Mouse (Mus musculus) stomach, embryonic 15.5 days (tissue): Measurements from ENCODE around the gene Sgo1. TPM values are rescaled to one million over a fixed set of nuclear protein-coding genes. Genes with fewer than 3 reads are reported as not detected.

Source experiments
- ATAC-seq: fragments of 200-750 bp; cut with Nextera tagmentation; 2 replicates; pipeline ENCODE4 v1.8.0; 2017; ENCODE audit warnings: low read depth, moderate number of reproducible peaks, moderate TSS enrichment; ENCODE audit not compliant: insufficient read depth, low FRiP score
- H3K27ac ChIP-seq: fragments of 300-500 bp; sonication (generic); 2 replicates; pipeline ENCODE4 v1.5.1; 2015; ENCODE audit warnings: mild to moderate bottlenecking, inconsistent platforms
- H3K27me3 ChIP-seq: fragments of 300-500 bp; sonication (generic); replicated peaks from 2 replicates; pipeline ENCODE4 v1.6.1; 2015; ENCODE audit warnings: inconsistent platforms
- H3K36me3 ChIP-seq: fragments of 300-500 bp; sonication (generic); 2 replicates; pipeline ENCODE4 v1.6.1; 2015; ENCODE audit warnings: inconsistent platforms
- H3K4me1 ChIP-seq: fragments of 300-500 bp; sonication (generic); 2 replicates; pipeline ENCODE4 v1.6.1; 2015; ENCODE audit warnings: inconsistent platforms
- H3K4me2 ChIP-seq: fragments of 300-500 bp; sonication (generic); 2 replicates; pipeline ENCODE4 v1.6.1; 2015; ENCODE audit warnings: mild to moderate bottlenecking, inconsistent platforms
- H3K4me3 ChIP-seq: fragments of 300-500 bp; sonication (generic); replicated peaks from 2 replicates; pipeline ENCODE4 v1.5.1; 2015; ENCODE audit warnings: inconsistent platforms
- H3K9ac ChIP-seq: fragments of 300-500 bp; sonication (generic); 2 replicates; pipeline ENCODE4 v1.6.1; 2015; ENCODE audit warnings: inconsistent platforms
- H3K9me3 ChIP-seq: fragments of 300-500 bp; sonication (generic); 2 replicates; pipeline ENCODE4 v1.6.1; 2016; ENCODE audit warnings: inconsistent platforms
- WGBS: fragments of 180-500 bp; shearing (Covaris S2); methylation state at CpG from one replicate; pipeline ENCODE4 v1.1.7; 2015; 5-methylcytosine and 5-hydroxymethylcytosine counted together
- polyA plus RNA-seq: library from polyadenylated mRNA; unstranded; fragments of >200 nt; fragmentation: Nextera tagmentation; extraction: Ambion mirVana; gene quantifications from 2 replicates; pipeline ENCODE4 v1.2.1, GENCODE M21; 2015

Sgo1 gene
- polyA plus RNA-seq, 1 experiment from 2014 or later = 32.4 TPM

GRCm38 (mm10) chr17:53631344-53631743, 57.8 kb downstream of the Sgo1 start:
- no peak overlapping the region for H3K27ac ChIP-seq
- H3K36me3 ChIP-seq = no peaks in the 10 kb centered on the region
- H3K27me3 ChIP-seq = no peaks in the 10 kb centered on the region
- H3K9me3 ChIP-seq = no peaks in the 10 kb centered on the region
- no peak for ATAC-seq
- H3K4me1 ChIP-seq = no peaks in the 10 kb centered on the region
- H3K4me3 ChIP-seq = no peak overlapping the region
- H3K9ac ChIP-seq = no peak overlapping the region
- no peak overlapping the region for H3K4me2 ChIP-seq

- Histone ChIP-seq H3K9me3 (no peaks in the 10 kb centered on the region), H3K27me3 (no peaks in the 10 kb centered on the region), H3K4me1 (no peaks in the 10 kb centered on the region), H3K9ac (no peak overlapping the region), H3K27ac (no peak overlapping the region), H3K4me3 (no peak overlapping the region), H3K36me3 (0 out of 2 replicates have a peak, but pooled peaks cover 5% of the 10 kb centered on the region), H3K4me2 (no peak overlapping the region)
- 52% methylated on average over 5 of the region's 5 CpGs for WGBS
- ATAC-seq = no peak
These were observed 61.0 kb downstream of the Sgo1 start for GRCm38 (mm10) chr17:53628131-53628530.

- H3K27me3 ChIP-seq = no peaks in the 10 kb centered on the region
- H3K36me3 ChIP-seq = 0 out of 2 replicates have a peak, but pooled peaks cover 5% of the 10 kb centered on the region
- H3K4me2 ChIP-seq = no peak overlapping the region
- no peak for ATAC-seq
- WGBS = 75% methylated on average over 4 of the region's 4 CpGs
- no peak overlapping the region for H3K27ac ChIP-seq
- H3K4me1 ChIP-seq = no peaks in the 10 kb centered on the region
- H3K9ac ChIP-seq = no peak overlapping the region
- H3K9me3 ChIP-seq = no peaks in the 10 kb centered on the region
- no peak overlapping the region for H3K4me3 ChIP-seq
These were observed 61.6 kb downstream of the Sgo1 start for GRCm38 (mm10) chr17:53627497-53627896.

- H3K27me3 ChIP-seq = no peaks in the 10 kb centered on the region
- no peak overlapping the region for H3K4me2 ChIP-seq
- H3K27ac ChIP-seq = no peak overlapping the region
- H3K4me1 ChIP-seq = no peaks in the 10 kb centered on the region
- H3K9ac ChIP-seq = no peak overlapping the region
- no peaks in the 10 kb centered on the region for H3K9me3 ChIP-seq
- no peak overlapping the region for H3K4me3 ChIP-seq
- H3K36me3 ChIP-seq = 0 out of 2 replicates have a peak, but pooled peaks cover 5% of the 10 kb centered on the region
- no peak for ATAC-seq
- 85% methylated on average over 3 of the region's 3 CpGs for WGBS
These were observed 63.0 kb downstream of the Sgo1 start for GRCm38 (mm10) chr17:53626160-53626559.

Other genes with a start within 250 kb of the Sgo1 start
- gene Efhb, start 226.0 kb downstream of the Sgo1 start, polyA plus RNA-seq = 0.73 and 0.85 TPM in 2 replicates
- 81.3 and 86.5 TPM in 2 replicates for gene Rab5a, start 210.1 kb downstream of the Sgo1 start, polyA plus RNA-seq
- 0.27 and 0.42 TPM in 2 replicates for gene Pp2d1, start 149.9 kb downstream of the Sgo1 start, polyA plus RNA-seq
- gene Kat2b, start 122.5 kb downstream of the Sgo1 start, polyA plus RNA-seq = 4.1 and 5.3 TPM in 2 replicates
- 1.4 and 1.6 TPM in 2 replicates for gene Sult1c2, start 157.0 kb upstream of the Sgo1 start, polyA plus RNA-seq